Mouse (Mus musculus) layer of hippocampus, postnatal 36 days (tissue): ENCODE results near the gene Prss44. TPM values are rescaled to one million over a fixed set of nuclear protein-coding genes. Genes with fewer than 3 reads are reported as not detected.
"Not testable (repeated sequence)": the region's sequence is repeated elsewhere in the genome, so short reads cannot be mapped to it uniquely, and the experiment has no call there.

Experiments used
- DNase-seq, 2 experiments: peaks; one replicate each; pipeline ENCODE4 v3.0.0; 2022
- total RNA-seq, 2 experiments: library from RNA; stranded (reverse); gene quantifications; 2 replicates each; pipeline ENCODE4 v1.2.3; 2021

Prss44 gene
- total RNA-seq: not detected

GRCm38 (mm10) chr9:110813789-110814188 is at the start of gene Prss44:
Prss44 (plus strand) TSS chr9:110813994.
- no peak for DNase-seq

GRCm38 (mm10) chr9:110772336-110772735 is 41.5 kb upstream of the Prss44 start:
- no peak for DNase-seq

GRCm38 (mm10) chr9:110774403-110775268 is 39.2 kb upstream of the Prss44 start:
- DNase-seq: no peak

- no peak for DNase-seq
Observed at GRCm38 (mm10) chr9:110775269-110776022, 38.3 kb upstream of the Prss44 start.

GRCm38 (mm10) chr9:110778100-110778499 is 35.7 kb upstream of the Prss44 start:
- DNase-seq: no peak

- no peak for DNase-seq
Observed at GRCm38 (mm10) chr9:110778559-110778958, 35.2 kb upstream of the Prss44 start.

GRCm38 (mm10) chr9:110779242-110779913 is 34.4 kb upstream of the Prss44 start:
- no peak for DNase-seq

- DNase-seq: peak; percentile 90 to 91
Observed at GRCm38 (mm10) chr9:110781256-110781721, 32.5 kb upstream of the Prss44 start.

GRCm38 (mm10) chr9:110781731-110782130 is 32.1 kb upstream of the Prss44 start:
- peak; percentile 69 to 78 for DNase-seq

GRCm38 (mm10) chr9:110783611-110784010 is 30.2 kb upstream of the Prss44 start:
- DNase-seq: no peak

- DNase-seq: no peak
Observed at GRCm38 (mm10) chr9:110788169-110788568, 25.6 kb upstream of the Prss44 start.

GRCm38 (mm10) chr9:110790462-110790861 is 23.3 kb upstream of the Prss44 start:
- DNase-seq: no peak

GRCm38 (mm10) chr9:110797013-110797412 is 16.8 kb upstream of the Prss44 start:
- DNase-seq: no peak

- DNase-seq: no peak
Observed at GRCm38 (mm10) chr9:110797866-110798265, 15.9 kb upstream of the Prss44 start, which contains the start of gene Prss42. Prss42 (plus strand) TSS chr9:110798166.

GRCm38 (mm10) chr9:110800834-110801479 is 12.8 kb upstream of the Prss44 start:
- no peak for DNase-seq

GRCm38 (mm10) chr9:110803294-110803693 is 10.5 kb upstream of the Prss44 start:
- no peak for DNase-seq

- no peak for DNase-seq
Observed at GRCm38 (mm10) chr9:110810051-110810450, 3.7 kb upstream of the Prss44 start.

- not testable (repeated sequence) for DNase-seq
Observed at GRCm38 (mm10) chr9:110820546-110820945, 6.8 kb downstream of the Prss44 start.

- DNase-seq: no peak
Observed at GRCm38 (mm10) chr9:110821436-110821835, 7.6 kb downstream of the Prss44 start.

GRCm38 (mm10) chr9:110825426-110825825 is 11.6 kb downstream of the Prss44 start:
- no peak for DNase-seq

- no peak for DNase-seq
Observed at GRCm38 (mm10) chr9:110825832-110826231, 12.0 kb downstream of the Prss44 start.

- no peak for DNase-seq
Observed at GRCm38 (mm10) chr9:110826390-110826789, 12.6 kb downstream of the Prss44 start, which contains the start of gene Prss43. Prss43 (plus strand) TSS chr9:110826690.
